Mouse (Mus musculus) liver, embryonic 12.5 days (tissue): ENCODE measurements around the gene Osbpl9. TPM values are rescaled to one million over a fixed set of nuclear protein-coding genes. Genes with fewer than 3 reads are reported as not detected.
A peak's percentile ranks its signal among the peaks of the same experiment; 100 is the strongest.

Experiments used
- ATAC-seq: fragments of 200-750 bp; cut with Nextera tagmentation; 2 replicates; pipeline ENCODE4 v1.8.0; 2017; ENCODE audit warnings: moderate number of reproducible peaks, mild to moderate bottlenecking, moderate library complexity
- H3K27ac ChIP-seq: fragments of 300-500 bp; sonication (generic); 2 replicates; pipeline ENCODE4 v1.5.1; 2016; ENCODE audit warnings: mild to moderate bottlenecking
- H3K27me3 ChIP-seq: fragments of 300-500 bp; sonication (generic); replicated peaks from 2 replicates; pipeline ENCODE4 v1.6.1; 2016; ENCODE audit warnings: mild to moderate bottlenecking, moderate library complexity
- H3K36me3 ChIP-seq: fragments of 300-500 bp; sonication (generic); 2 replicates; pipeline ENCODE4 v1.6.1; 2016; ENCODE audit warnings: mild to moderate bottlenecking, moderate library complexity
- H3K4me1 ChIP-seq: fragments of 300-500 bp; sonication (generic); 2 replicates; pipeline ENCODE4 v1.6.1; 2016
- H3K4me2 ChIP-seq: fragments of 300-500 bp; sonication (generic); 2 replicates; pipeline ENCODE4 v1.6.1; 2016; ENCODE audit warnings: mild to moderate bottlenecking, moderate library complexity
- H3K4me3 ChIP-seq: fragments of 300-500 bp; sonication (generic); 2 replicates; pipeline ENCODE4 v1.5.1; 2016; ENCODE audit warnings: mild to moderate bottlenecking, moderate library complexity
- H3K9ac ChIP-seq: fragments of 300-500 bp; sonication (generic); 2 replicates; pipeline ENCODE4 v1.6.1; 2016; ENCODE audit warnings: mild to moderate bottlenecking, moderate library complexity
- H3K9me3 ChIP-seq: fragments of 300-500 bp; sonication (generic); replicated peaks from 2 replicates; pipeline ENCODE4 v1.6.1; 2016; ENCODE audit warnings: mild to moderate bottlenecking, moderate library complexity
- WGBS: fragments of 180-500 bp; shearing (Covaris S2); methylation state at CpG from one replicate; pipeline ENCODE4 v1.1.7; 2016; ENCODE audit not compliant: insufficient replicate concordance; 5-methylcytosine and 5-hydroxymethylcytosine counted together
- polyA plus RNA-seq: library from polyadenylated mRNA; unstranded; fragments of >200 nt; fragmentation: Nextera tagmentation; extraction: Ambion mirVana; gene quantifications from 2 replicates; pipeline ENCODE4 v1.2.1, GENCODE M21; 2016

The Osbpl9 gene
- polyA plus RNA-seq, 1 experiment from 2014 or later = 33.3 TPM

DNA sequence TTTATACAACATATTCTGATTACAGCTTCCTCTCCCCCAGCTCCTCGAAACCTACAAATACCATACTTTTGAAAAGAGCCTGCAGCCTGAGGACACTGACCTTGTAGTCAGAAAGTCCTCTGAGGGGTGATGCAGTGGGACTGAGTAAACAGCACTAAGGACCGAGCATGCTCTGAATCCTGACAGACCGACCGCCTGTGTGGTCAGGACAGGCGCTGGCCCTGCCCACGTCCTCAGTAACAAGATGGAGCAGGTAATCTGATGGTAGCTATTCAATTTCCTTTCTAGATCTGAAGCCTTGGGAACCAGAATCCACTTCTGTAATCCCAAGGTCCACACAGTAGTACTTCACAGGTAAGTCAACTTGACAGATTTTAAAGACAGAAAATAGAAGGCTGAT lies 93.1 kb downstream of the Osbpl9 start:
- peaks cover 23% of the 10 kb centered on the region for H3K4me1 ChIP-seq
- no peaks in the 10 kb centered on the region for H3K27me3 ChIP-seq
- H3K27ac ChIP-seq = no peak overlapping the region
- H3K9ac ChIP-seq = no peak overlapping the region
- no peak for ATAC-seq
- H3K36me3 ChIP-seq = no peaks in the 10 kb centered on the region
- no peak overlapping the region for H3K4me3 ChIP-seq
- H3K4me2 ChIP-seq = no peak overlapping the region
- H3K9me3 ChIP-seq = no peaks in the 10 kb centered on the region
- WGBS = 73% methylated on average over 6 of the region's 6 CpGs

DNA sequence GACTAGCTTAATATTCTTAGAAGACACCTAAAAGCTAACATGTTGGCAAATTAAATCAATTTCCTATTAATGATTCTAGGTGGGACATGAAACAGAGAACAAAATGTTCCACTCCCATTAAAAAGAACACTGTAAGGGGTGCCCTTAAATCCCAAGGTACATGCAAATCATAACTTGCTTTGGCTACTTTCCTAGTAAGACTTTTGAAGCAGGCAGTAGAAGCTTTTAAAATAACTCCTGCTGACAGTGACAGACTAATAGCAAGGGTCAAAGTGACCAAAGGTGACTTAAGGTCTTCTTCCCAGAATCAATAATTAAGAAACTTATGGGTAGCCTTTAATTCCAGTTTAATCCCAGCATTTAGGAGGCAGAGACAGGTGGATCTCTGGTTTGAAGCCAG lies 95.5 kb downstream of the Osbpl9 start:
- no peak for ATAC-seq

DNA sequence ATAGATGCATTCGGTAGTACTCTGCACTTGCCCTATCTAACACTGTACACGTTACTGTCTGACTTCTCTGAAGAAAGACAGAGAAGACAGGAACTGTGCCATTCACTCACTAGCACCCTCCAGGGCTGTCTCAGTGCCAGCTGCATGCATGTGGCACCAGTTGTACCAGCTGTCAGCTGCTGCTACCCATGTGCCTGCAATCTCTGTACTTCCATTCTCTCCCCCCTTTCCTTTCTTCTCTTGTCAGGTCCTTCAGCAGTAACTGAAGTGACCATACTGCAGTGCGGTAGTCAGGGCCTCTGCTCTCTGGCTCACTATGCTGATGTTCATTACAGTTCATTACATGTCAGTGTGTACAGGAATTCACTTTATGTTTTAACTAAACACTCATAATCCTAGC lies 96.0 kb downstream of the Osbpl9 start:
- Histone ChIP-seq H3K27me3 (no peaks in the 10 kb centered on the region), H3K9me3 (no peaks in the 10 kb centered on the region), H3K4me2 (no peak overlapping the region), H3K4me1 (peaks cover 18% of the 10 kb centered on the region), H3K9ac (no peak overlapping the region), H3K36me3 (peaks cover 5% of the 10 kb centered on the region), H3K27ac (no peak overlapping the region), H3K4me3 (no peak overlapping the region)
- no peak for ATAC-seq
- 64% methylated on average over 3 of the region's 3 CpGs for WGBS

More for the DNA sequence above, 95.5 kb downstream of the Osbpl9 start:
- no peaks in the 10 kb centered on the region for H3K9me3 ChIP-seq
- H3K4me3 ChIP-seq = no peak overlapping the region
- H3K4me2 ChIP-seq = no peak overlapping the region
- no peak overlapping the region for H3K9ac ChIP-seq
- peaks cover 18% of the 10 kb centered on the region for H3K4me1 ChIP-seq
- no peaks in the 10 kb centered on the region for H3K27me3 ChIP-seq
- no peak overlapping the region for H3K27ac ChIP-seq
- H3K36me3 ChIP-seq = peaks cover under 1% of the 10 kb centered on the region; the same call in 1 of the 2 replicates

DNA sequence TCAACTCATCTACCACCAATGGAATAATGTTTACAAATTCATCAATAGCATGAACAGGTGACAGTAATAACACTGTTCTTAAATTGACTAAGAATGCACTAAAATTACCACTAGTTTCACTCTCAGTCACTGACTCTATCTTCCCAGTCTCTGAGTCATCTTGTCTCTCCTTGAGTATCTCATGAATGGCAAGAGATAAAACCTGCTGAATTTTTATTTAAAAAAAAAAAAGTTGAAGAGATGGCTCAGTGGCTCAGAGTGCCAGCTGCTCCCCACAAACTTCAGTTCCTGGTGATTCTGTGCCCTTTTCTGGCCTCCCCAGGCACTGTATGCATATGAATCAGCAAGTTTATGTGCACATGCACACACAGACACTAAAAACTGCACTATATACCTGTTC lies 96.8 kb downstream of the Osbpl9 start:
- Histone ChIP-seq H3K9me3 (no peaks in the 10 kb centered on the region), H3K9ac (no peak overlapping the region), H3K4me1 (peaks cover 18% of the 10 kb centered on the region), H3K4me2 (no peak overlapping the region), H3K27me3 (no peaks in the 10 kb centered on the region), H3K4me3 (no peak overlapping the region), H3K36me3 (peaks cover 10% of the 10 kb centered on the region), H3K27ac (no peak overlapping the region)
- ATAC-seq = no peak

DNA sequence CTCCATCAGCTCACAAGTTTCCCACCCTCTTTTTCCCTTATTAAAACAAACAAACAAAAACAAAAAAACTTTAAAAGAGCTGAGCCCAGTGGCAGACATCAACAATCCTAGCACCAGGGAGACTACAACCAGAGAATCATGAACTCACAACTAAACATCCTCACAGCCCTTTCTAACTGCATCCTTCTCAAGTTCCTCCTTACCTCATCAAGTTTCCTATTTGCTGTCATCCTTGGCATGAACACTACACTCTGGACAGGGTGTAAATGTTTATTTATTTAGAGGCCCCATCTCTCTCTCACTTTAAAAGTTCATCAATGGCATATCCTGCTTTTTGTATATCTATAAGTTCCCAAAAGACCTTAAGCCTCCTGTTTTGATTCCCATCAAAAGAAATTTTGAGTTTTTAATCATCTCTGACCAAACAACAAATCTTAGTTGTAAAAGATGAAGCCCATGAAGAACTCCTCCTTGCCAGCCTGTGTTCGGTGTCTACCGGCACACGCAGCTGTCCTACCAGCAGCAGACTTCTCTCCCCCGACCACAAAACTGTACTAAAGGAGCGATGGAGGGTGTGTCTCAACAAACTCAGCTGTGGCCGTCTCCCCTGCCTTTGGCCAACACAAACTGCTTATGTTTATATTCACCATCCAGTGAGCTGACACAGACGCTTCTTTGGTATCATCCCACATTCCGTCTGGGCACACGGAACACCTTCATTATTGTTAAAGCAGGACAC lies 98.8 kb downstream of the Osbpl9 start:
- Histone ChIP-seq H3K27me3 (no peaks in the 10 kb centered on the region), H3K27ac (no peak overlapping the region), H3K9ac (no peak overlapping the region), H3K9me3 (no peaks in the 10 kb centered on the region), H3K4me1 (peaks cover 27% of the 10 kb centered on the region), H3K36me3 (peaks cover 11% of the 10 kb centered on the region), H3K4me2 (no peak overlapping the region), H3K4me3 (no peak overlapping the region)
- no peak for ATAC-seq
- WGBS = 60% methylated on average over 9 of the region's 9 CpGs

DNA sequence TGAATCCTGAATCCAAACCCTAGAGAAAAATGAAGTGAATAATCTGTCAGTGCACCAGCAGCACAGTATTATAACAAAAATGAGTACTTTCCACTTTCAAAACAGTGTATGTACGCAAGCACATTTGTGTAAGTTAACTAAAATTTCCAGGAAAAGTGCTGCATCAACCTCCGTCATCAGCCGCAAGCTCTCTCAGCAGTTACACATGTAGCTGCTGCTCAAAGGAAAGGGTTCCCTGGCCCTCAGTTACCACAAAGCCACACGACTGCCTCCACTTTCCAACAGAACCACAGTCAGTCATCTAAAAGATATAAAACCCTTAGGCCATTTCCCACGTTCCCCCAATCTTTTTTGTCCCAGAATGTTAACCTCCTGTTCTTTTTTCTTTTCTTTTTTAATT lies 99.5 kb downstream of the Osbpl9 start:
- Histone ChIP-seq H3K9ac (no peak overlapping the region), H3K9me3 (no peaks in the 10 kb centered on the region), H3K4me2 (no peak overlapping the region), H3K4me1 (peaks cover 27% of the 10 kb centered on the region), H3K27me3 (no peaks in the 10 kb centered on the region), H3K27ac (no peak overlapping the region), H3K4me3 (no peak overlapping the region), H3K36me3 (peaks cover 11% of the 10 kb centered on the region)
- no peak for ATAC-seq
- WGBS = 61% methylated on average over 5 of the region's 5 CpGs

DNA sequence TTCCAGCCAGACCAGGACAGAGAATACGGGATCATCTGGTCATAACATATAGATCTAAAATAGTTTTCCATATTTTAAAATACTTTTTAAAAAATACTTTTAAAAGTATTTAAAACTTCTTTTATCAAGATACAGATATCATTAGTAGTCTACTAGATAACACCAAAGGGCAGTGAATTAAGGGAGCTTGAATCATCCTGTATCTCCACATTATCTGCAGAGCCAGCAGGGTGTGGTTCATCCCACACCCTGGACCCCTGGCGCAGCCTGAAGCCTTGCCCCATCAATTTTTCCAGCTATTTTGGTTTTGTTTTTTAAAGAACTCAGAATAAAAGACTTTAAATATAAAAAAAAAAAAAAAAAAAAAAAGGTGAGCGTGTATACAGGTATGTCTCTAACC lies 103.2 kb downstream of the Osbpl9 start:
- Histone ChIP-seq H3K4me2 (peak overlapping the region; percentile 38), H3K4me3 (no peak overlapping the region), H3K4me1 (peaks cover 28% of the 10 kb centered on the region), H3K27me3 (no peaks in the 10 kb centered on the region), H3K27ac (peak overlapping the region; percentile 70; the same call in 1 of the 2 replicates), H3K36me3 (peaks cover 18% of the 10 kb centered on the region), H3K9me3 (no peaks in the 10 kb centered on the region), H3K9ac (no peak overlapping the region)
- peak; percentile 83 for ATAC-seq
- 53% methylated on average over 3 of the region's 3 CpGs for WGBS

DNA sequence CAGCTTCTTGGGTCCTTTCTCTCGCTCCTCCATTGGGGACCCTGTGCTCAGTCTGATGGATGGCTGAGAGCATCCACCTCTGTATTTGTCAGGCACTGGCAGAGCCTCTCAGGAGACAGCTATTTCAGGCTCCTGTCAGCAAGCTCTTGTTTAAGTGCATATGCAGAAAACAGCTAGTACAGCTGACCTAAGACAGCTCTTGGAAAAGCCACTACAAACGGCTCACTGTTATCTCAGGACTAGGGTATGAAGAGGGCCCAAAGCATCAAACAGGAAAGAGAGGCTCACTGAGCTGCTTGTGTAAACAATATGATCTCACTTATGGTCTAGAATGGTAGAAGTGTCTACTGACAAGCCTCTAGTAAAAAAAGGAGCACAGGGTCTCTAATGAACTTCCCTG lies 107.8 kb downstream of the Osbpl9 start:
- Histone ChIP-seq H3K9me3 (no peaks in the 10 kb centered on the region), H3K36me3 (0 out of 2 replicates have a peak, but pooled peaks cover 15% of the 10 kb centered on the region), H3K4me3 (no peak overlapping the region), H3K27ac (no peak overlapping the region), H3K4me1 (peaks cover 47% of the 10 kb centered on the region), H3K9ac (no peak overlapping the region), H3K27me3 (no peaks in the 10 kb centered on the region), H3K4me2 (no peak overlapping the region)
- no peak for ATAC-seq
- WGBS = 53% methylated on average over 2 of the region's 2 CpGs

DNA sequence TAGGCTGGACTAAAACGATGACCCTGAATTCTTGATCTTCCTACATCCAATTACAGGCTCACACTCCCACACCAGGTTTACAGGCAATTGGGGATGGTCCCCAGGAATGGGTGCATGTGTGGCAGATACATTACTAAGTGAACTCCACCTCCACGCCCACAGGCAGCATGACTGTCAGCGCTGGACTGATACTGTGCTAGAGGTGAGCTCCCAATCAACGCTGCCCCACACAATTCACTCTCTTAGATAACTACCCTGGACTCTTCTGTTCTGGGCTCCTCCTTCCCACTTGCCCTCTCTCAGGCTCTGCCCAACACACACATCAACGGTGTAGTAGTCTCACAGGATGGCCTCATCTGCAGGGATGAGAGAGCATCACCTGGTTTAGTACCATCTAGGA lies 109.7 kb downstream of the Osbpl9 start:
- Histone ChIP-seq H3K27me3 (no peaks in the 10 kb centered on the region), H3K4me2 (no peak overlapping the region), H3K4me3 (no peak overlapping the region), H3K27ac (0 out of 2 replicates have a peak overlapping the region, but pooled peaks have one; percentile 20), H3K36me3 (0 out of 2 replicates have a peak, but pooled peaks cover 15% of the 10 kb centered on the region), H3K9ac (no peak overlapping the region), H3K4me1 (peaks cover 46% of the 10 kb centered on the region), H3K9me3 (no peaks in the 10 kb centered on the region)
- WGBS = 47% methylated on average over 5 of the region's 5 CpGs
- peak; percentile 82 for ATAC-seq

DNA sequence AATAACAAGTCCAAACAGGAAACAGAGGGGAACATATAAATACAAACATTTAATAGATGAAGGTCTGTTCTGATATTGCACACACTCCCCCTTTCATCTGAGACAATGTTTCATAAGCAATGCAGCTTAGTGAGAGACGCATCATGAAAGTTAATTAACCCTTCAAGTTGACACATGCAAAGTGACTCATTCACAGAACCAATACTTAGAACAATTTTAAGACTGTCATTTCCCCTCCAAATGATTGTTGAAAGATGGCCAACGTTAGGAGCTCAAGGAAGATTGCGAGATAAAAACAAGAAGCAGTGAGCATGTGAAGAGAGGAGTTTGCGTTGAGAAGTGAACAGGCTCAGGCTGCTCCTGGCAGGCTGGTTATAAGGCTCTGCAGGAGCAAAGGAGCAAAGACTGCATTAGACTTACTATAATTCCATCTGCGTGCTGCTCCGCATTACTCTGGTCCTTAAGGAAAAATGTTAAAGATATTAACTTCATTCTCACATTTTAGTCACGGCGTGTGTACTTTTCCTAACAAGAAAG lies 110.8 kb downstream of the Osbpl9 start:
- Histone ChIP-seq H3K27me3 (no peaks in the 10 kb centered on the region), H3K27ac (no peak overlapping the region), H3K4me1 (peaks cover 46% of the 10 kb centered on the region), H3K4me2 (no peak overlapping the region), H3K4me3 (no peak overlapping the region), H3K9ac (no peak overlapping the region), H3K9me3 (no peaks in the 10 kb centered on the region), H3K36me3 (0 out of 2 replicates have a peak, but pooled peaks cover 11% of the 10 kb centered on the region)
- WGBS = 81% methylated on average over 8 of the region's 8 CpGs
- no peak for ATAC-seq

DNA sequence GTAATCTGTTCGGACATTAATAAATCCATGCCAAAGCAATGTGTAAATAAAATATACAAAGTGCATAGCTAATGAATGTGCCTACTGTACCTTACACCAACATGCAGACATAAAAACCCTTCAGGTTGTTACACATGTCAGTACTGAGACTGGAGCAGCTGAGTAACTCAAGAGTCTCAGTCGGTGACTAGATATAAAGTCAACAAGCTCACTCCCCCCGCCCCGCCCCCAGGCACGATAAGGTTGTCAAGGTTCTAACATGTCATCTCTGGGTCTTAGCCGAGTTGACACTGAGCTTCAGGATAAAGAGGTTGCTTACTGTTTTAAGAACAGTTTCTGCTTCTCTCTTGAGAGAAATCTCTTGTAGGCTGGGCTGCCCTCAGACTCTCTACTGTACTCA lies 112.1 kb downstream of the Osbpl9 start:
- no peaks in the 10 kb centered on the region for H3K9me3 ChIP-seq
- H3K9ac ChIP-seq = no peak overlapping the region
- peak overlapping the region; percentile 17; the same call in 1 of the 2 replicates for H3K4me2 ChIP-seq
- H3K36me3 ChIP-seq = 0 out of 2 replicates have a peak, but pooled peaks cover 17% of the 10 kb centered on the region
- no peaks in the 10 kb centered on the region for H3K27me3 ChIP-seq
- peak; percentile 73 for ATAC-seq
- WGBS = 35% methylated on average over 6 of the region's 6 CpGs
- peak overlapping the region; percentile 75 for H3K27ac ChIP-seq
- H3K4me3 ChIP-seq = no peak overlapping the region
- H3K4me1 ChIP-seq = peaks cover 40% of the 10 kb centered on the region

DNA sequence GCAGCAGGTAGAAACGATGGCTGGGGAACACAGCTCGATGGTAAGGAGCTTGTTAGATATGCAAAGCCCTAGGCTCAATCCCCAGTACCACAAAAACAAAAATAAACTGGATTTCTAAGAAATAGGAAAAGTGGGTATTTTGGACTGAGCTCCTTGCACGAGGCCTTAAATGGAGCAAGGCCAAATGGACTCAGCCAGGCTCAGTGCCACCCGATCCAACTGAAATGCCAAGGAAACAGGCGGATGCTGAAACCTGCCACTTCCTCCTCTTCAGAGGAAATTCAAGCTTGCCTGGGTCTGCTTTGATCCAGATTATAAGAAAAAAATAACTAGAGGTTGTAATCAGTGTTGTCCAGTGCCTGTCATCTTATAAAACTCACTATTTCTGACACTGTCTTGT lies 112.9 kb downstream of the Osbpl9 start:
- Histone ChIP-seq H3K27me3 (no peaks in the 10 kb centered on the region), H3K9me3 (no peaks in the 10 kb centered on the region), H3K4me3 (no peak overlapping the region), H3K4me2 (no peak overlapping the region), H3K27ac (no peak overlapping the region), H3K36me3 (0 out of 2 replicates have a peak, but pooled peaks cover 17% of the 10 kb centered on the region), H3K4me1 (peaks cover 36% of the 10 kb centered on the region), H3K9ac (no peak overlapping the region)
- WGBS = 84% methylated on average over 5 of the region's 5 CpGs
- no peak for ATAC-seq
